Mouse (Mus musculus) liver, embryonic 15.5 days (tissue): Measurements from ENCODE around the gene Pcdh10. TPM values are rescaled to one million over a fixed set of nuclear protein-coding genes. Genes with fewer than 3 reads are reported as not detected.

Source experiments
- ATAC-seq: fragments of 200-750 bp; cut with Nextera tagmentation; 2 replicates; pipeline ENCODE4 v1.8.0; 2017; ENCODE audit warnings: moderate number of reproducible peaks, mild to moderate bottlenecking, moderate library complexity; ENCODE audit not compliant: insufficient read depth
- H3K27ac ChIP-seq: fragments of 300-500 bp; sonication (generic); replicated peaks from 2 replicates; pipeline ENCODE4 v1.5.1; 2015; ENCODE audit warnings: mild to moderate bottlenecking, inconsistent platforms
- H3K27me3 ChIP-seq: fragments of 300-500 bp; sonication (generic); 2 replicates; pipeline ENCODE4 v1.6.1; 2015; ENCODE audit warnings: mild to moderate bottlenecking, inconsistent platforms
- H3K36me3 ChIP-seq: fragments of 300-500 bp; sonication (generic); replicated peaks from 2 replicates; pipeline ENCODE4 v1.6.1; 2015; ENCODE audit warnings: moderate library complexity, mild to moderate bottlenecking, inconsistent platforms
- H3K4me1 ChIP-seq: fragments of 300-500 bp; sonication (generic); replicated peaks from 2 replicates; pipeline ENCODE4 v1.6.1; 2015; ENCODE audit warnings: inconsistent platforms
- H3K4me2 ChIP-seq: fragments of 300-500 bp; sonication (generic); 2 replicates; pipeline ENCODE4 v1.6.1; 2015; ENCODE audit warnings: moderate library complexity, mild to moderate bottlenecking, inconsistent platforms
- H3K4me3 ChIP-seq: fragments of 300-500 bp; sonication (generic); replicated peaks from 2 replicates; pipeline ENCODE4 v1.5.1; 2015; ENCODE audit warnings: mild to moderate bottlenecking, inconsistent platforms
- H3K9ac ChIP-seq: fragments of 300-500 bp; sonication (generic); 2 replicates; pipeline ENCODE4 v1.6.1; 2015; ENCODE audit warnings: moderate library complexity, mild to moderate bottlenecking, inconsistent platforms
- H3K9me3 ChIP-seq: fragments of 300-500 bp; sonication (generic); replicated peaks from 2 replicates; pipeline ENCODE4 v1.6.1; 2016; ENCODE audit warnings: inconsistent platforms
- WGBS: fragments of 180-500 bp; shearing (Covaris S2); methylation state at CpG from one replicate; pipeline ENCODE4 v1.1.7; 2015; ENCODE audit warnings: mixed read lengths; ENCODE audit not compliant: insufficient replicate concordance; 5-methylcytosine and 5-hydroxymethylcytosine counted together
- polyA plus RNA-seq: library from polyadenylated mRNA; unstranded; fragments of >200 nt; fragmentation: Nextera tagmentation; extraction: Ambion mirVana; gene quantifications from 2 replicates; pipeline ENCODE4 v1.2.1, GENCODE M21; 2015

Pcdh10 gene
- polyA plus RNA-seq, 1 experiment from 2014 or later, result 0.06 TPM

- no peak overlapping the region for H3K4me2 ChIP-seq
- H3K27ac ChIP-seq, result no peak overlapping the region
- H3K9ac ChIP-seq, result no peak overlapping the region
- no peaks in the 10 kb centered on the region for H3K9me3 ChIP-seq
- peaks cover 50% of the 10 kb centered on the region for H3K27me3 ChIP-seq
- 17% methylated on average over 4 of the region's 4 CpGs for whole genome bisulfite sequencing
- H3K4me1 ChIP-seq, result 0 out of 2 replicates have a peak, but pooled peaks cover 4% of the 10 kb centered on the region
- no peaks in the 10 kb centered on the region for H3K36me3 ChIP-seq
- ATAC-seq, result no peak
- no peak overlapping the region for H3K4me3 ChIP-seq
These were observed 4.0 kb downstream of the Pcdh10 start for GRCm38 (mm10) chr3:45382032-45382755.

- ATAC-seq, result no peak
- Histone ChIP-seq H3K9me3 (no peaks in the 10 kb centered on the region), H3K9ac (no peak overlapping the region), H3K4me2 (no peak overlapping the region), H3K4me3 (no peak overlapping the region), H3K27me3 (peaks cover 34% of the 10 kb centered on the region), H3K36me3 (no peaks in the 10 kb centered on the region), H3K27ac (no peak overlapping the region), H3K4me1 (no peaks in the 10 kb centered on the region)
- whole genome bisulfite sequencing, result 42% methylated on average over 2 of the region's 2 CpGs
These were observed 5.6 kb downstream of the Pcdh10 start for GRCm38 (mm10) chr3:45383831-45384230.

GRCm38 (mm10) chr3:45385028-45385427 is 6.8 kb downstream of the Pcdh10 start:
- no peaks in the 10 kb centered on the region for H3K4me1 ChIP-seq
- H3K9ac ChIP-seq, result no peak overlapping the region
- H3K4me3 ChIP-seq, result no peak overlapping the region
- H3K9me3 ChIP-seq, result no peaks in the 10 kb centered on the region
- 68% methylated on average over 3 of the region's 3 CpGs for WGBS
- no peaks in the 10 kb centered on the region for H3K36me3 ChIP-seq
- no peak overlapping the region for H3K4me2 ChIP-seq
- H3K27ac ChIP-seq, result no peak overlapping the region
- no peak for ATAC-seq
- peaks cover 22% of the 10 kb centered on the region for H3K27me3 ChIP-seq

- H3K4me2 ChIP-seq, result no peak overlapping the region
- H3K4me1 ChIP-seq, result no peaks in the 10 kb centered on the region
- H3K27me3 ChIP-seq, result peaks cover 18% of the 10 kb centered on the region
- ATAC-seq, result no peak
- H3K27ac ChIP-seq, result no peak overlapping the region
- H3K9me3 ChIP-seq, result no peaks in the 10 kb centered on the region
- WGBS, result 49% methylated on average over 2 of the region's 2 CpGs
- H3K9ac ChIP-seq, result no peak overlapping the region
- no peaks in the 10 kb centered on the region for H3K36me3 ChIP-seq
- H3K4me3 ChIP-seq, result no peak overlapping the region
These were observed 7.3 kb downstream of the Pcdh10 start for GRCm38 (mm10) chr3:45385451-45385850.

GRCm38 (mm10) chr3:45386512-45386911 is 8.3 kb downstream of the Pcdh10 start:
- Histone ChIP-seq H3K27ac (no peak overlapping the region), H3K4me3 (no peak overlapping the region), H3K27me3 (peaks cover 7% of the 10 kb centered on the region), H3K4me2 (no peak overlapping the region), H3K9ac (no peak overlapping the region), H3K9me3 (no peaks in the 10 kb centered on the region), H3K36me3 (no peaks in the 10 kb centered on the region), H3K4me1 (no peaks in the 10 kb centered on the region)
- no peak for ATAC-seq
- WGBS, result 47% methylated on average over 2 of the region's 2 CpGs

- H3K27ac ChIP-seq, result no peak overlapping the region
- no peak for ATAC-seq
- no peak overlapping the region for H3K9ac ChIP-seq
- H3K4me3 ChIP-seq, result no peak overlapping the region
- H3K27me3 ChIP-seq, result no peaks in the 10 kb centered on the region
- WGBS, result 54% methylated on average over 4 of the region's 4 CpGs
- no peaks in the 10 kb centered on the region for H3K36me3 ChIP-seq
- H3K4me1 ChIP-seq, result no peaks in the 10 kb centered on the region
- H3K4me2 ChIP-seq, result no peak overlapping the region
- H3K9me3 ChIP-seq, result no peaks in the 10 kb centered on the region
These were observed 18.9 kb downstream of the Pcdh10 start for GRCm38 (mm10) chr3:45397101-45397500.

GRCm38 (mm10) chr3:45403239-45403638 is 25.0 kb downstream of the Pcdh10 start:
- Histone ChIP-seq H3K27me3 (no peaks in the 10 kb centered on the region), H3K36me3 (no peaks in the 10 kb centered on the region), H3K4me3 (no peak overlapping the region), H3K4me2 (no peak overlapping the region), H3K9me3 (no peaks in the 10 kb centered on the region), H3K9ac (no peak overlapping the region), H3K27ac (no peak overlapping the region), H3K4me1 (no peaks in the 10 kb centered on the region)
- 66% methylated on average over 2 of the region's 2 CpGs for WGBS
- ATAC-seq, result no peak

GRCm38 (mm10) chr3:45431691-45432090 is 53.5 kb downstream of the Pcdh10 start:
- no peaks in the 10 kb centered on the region for H3K9me3 ChIP-seq
- no peak overlapping the region for H3K9ac ChIP-seq
- no peaks in the 10 kb centered on the region for H3K36me3 ChIP-seq
- no peaks in the 10 kb centered on the region for H3K27me3 ChIP-seq
- WGBS, result 37% methylated on average over 1 of the region's 1 CpGs
- no peak overlapping the region for H3K27ac ChIP-seq
- ATAC-seq, result no peak
- H3K4me2 ChIP-seq, result no peak overlapping the region
- no peaks in the 10 kb centered on the region for H3K4me1 ChIP-seq
- no peak overlapping the region for H3K4me3 ChIP-seq

GRCm38 (mm10) chr3:45432172-45432765 is 54.1 kb downstream of the Pcdh10 start:
- H3K9ac ChIP-seq, result no peak overlapping the region
- H3K27ac ChIP-seq, result no peak overlapping the region
- H3K36me3 ChIP-seq, result no peaks in the 10 kb centered on the region
- ATAC-seq, result no peak
- H3K4me1 ChIP-seq, result no peaks in the 10 kb centered on the region
- no peaks in the 10 kb centered on the region for H3K27me3 ChIP-seq
- H3K4me2 ChIP-seq, result no peak overlapping the region
- no peaks in the 10 kb centered on the region for H3K9me3 ChIP-seq
- no peak overlapping the region for H3K4me3 ChIP-seq
- 35% methylated on average over 11 of the region's 11 CpGs for WGBS
